Mouse (Mus musculus) limb, embryonic 14.5 days (tissue): ENCODE data around the gene Ly9. TPM values are rescaled to one million over a fixed set of nuclear protein-coding genes. Genes with fewer than 3 reads are reported as not detected.

Experiments
- ATAC-seq: fragments of 200-750 bp; cut with Nextera tagmentation; 2 replicates; pipeline ENCODE4 v1.8.0; 2017; ENCODE audit warnings: low read depth, moderate number of reproducible peaks, moderate TSS enrichment; ENCODE audit not compliant: low FRiP score
- DNase-seq: peaks from one replicate; pipeline ENCODE4 v3.0.0-alpha.2; 2015; ENCODE audit warnings: low spot score
- H3K27ac ChIP-seq: fragments of 300-500 bp; sonication (generic); replicated peaks from 2 replicates; pipeline ENCODE4 v1.5.1; 2014; ENCODE audit warnings: low read depth, mild to moderate bottlenecking, low read length, moderate library complexity, mixed read lengths
- H3K27me3 ChIP-seq: fragments of 300-500 bp; sonication (generic); 2 replicates; pipeline ENCODE4 v1.6.1; 2014; ENCODE audit warnings: low read length, mixed read lengths; ENCODE audit not compliant: control insufficient read depth, insufficient read depth
- H3K36me3 ChIP-seq: fragments of 300-500 bp; sonication (generic); 2 replicates; pipeline ENCODE4 v1.6.1; 2014; ENCODE audit warnings: mild to moderate bottlenecking, low read length, moderate library complexity, mixed read lengths; ENCODE audit not compliant: control insufficient read depth, insufficient read depth
- H3K4me1 ChIP-seq: fragments of 300-500 bp; sonication (generic); 2 replicates; pipeline ENCODE4 v1.6.1; 2014; ENCODE audit warnings: antibody characterized with exemption, low read length, mixed read lengths; ENCODE audit not compliant: control insufficient read depth, insufficient read depth
- H3K4me2 ChIP-seq: fragments of 300-500 bp; sonication (generic); replicated peaks from 2 replicates; pipeline ENCODE4 v1.6.1; 2014; ENCODE audit warnings: low read depth, mild to moderate bottlenecking, low read length, moderate library complexity; ENCODE audit not compliant: severe bottlenecking
- H3K4me3 ChIP-seq: fragments of 300-500 bp; sonication (generic); replicated peaks from 2 replicates; pipeline ENCODE4 v1.5.1; 2014; ENCODE audit warnings: low read length
- H3K9ac ChIP-seq: fragments of 300-500 bp; sonication (generic); 2 replicates; pipeline ENCODE4 v1.6.1; 2014; ENCODE audit warnings: mild to moderate bottlenecking, low read depth, low read length, moderate library complexity; ENCODE audit not compliant: severe bottlenecking
- H3K9me3 ChIP-seq: fragments of 300-500 bp; sonication (generic); 2 replicates; pipeline ENCODE4 v1.6.1; 2016; ENCODE audit warnings: low read length; ENCODE audit not compliant: control insufficient read depth
- POLR2A ChIP-seq: fragments of 200-500 bp; IDR thresholded peaks from 2 replicates; pipeline ENCODE4 v1.8.0; 2012; ENCODE audit warnings: inconsistent platforms, mild to moderate bottlenecking, moderate library complexity, borderline replicate concordance; ENCODE audit not compliant: insufficient read depth, insufficient read length; ENCODE audit errors: extremely low read depth
- WGBS: fragments of 180-500 bp; shearing (Covaris S2); extraction: QIAGEN DNeasy Blood & Tissue Kit; methylation state at CpG from one replicate; pipeline ENCODE4 v1.1.7; 2014; 5-methylcytosine and 5-hydroxymethylcytosine counted together
- polyA plus RNA-seq, 2 experiments: library from polyadenylated mRNA; depleted of rRNA in 1 of 2; stranded (reverse) in 1 of 2; unstranded in 1 of 2; fragments of >200 nt; fragmentation: Nextera tagmentation in 1 of 2; extraction: Ambion mirVana in 1 of 2; gene quantifications; 2 replicates each; pipeline versions ENCODE4 v1.2.1 to v1.2.3; 2012 to 2014

Ly9 gene
- polyA plus RNA-seq, 2 experiments: 0.12 to 0.82 TPM

DNA sequence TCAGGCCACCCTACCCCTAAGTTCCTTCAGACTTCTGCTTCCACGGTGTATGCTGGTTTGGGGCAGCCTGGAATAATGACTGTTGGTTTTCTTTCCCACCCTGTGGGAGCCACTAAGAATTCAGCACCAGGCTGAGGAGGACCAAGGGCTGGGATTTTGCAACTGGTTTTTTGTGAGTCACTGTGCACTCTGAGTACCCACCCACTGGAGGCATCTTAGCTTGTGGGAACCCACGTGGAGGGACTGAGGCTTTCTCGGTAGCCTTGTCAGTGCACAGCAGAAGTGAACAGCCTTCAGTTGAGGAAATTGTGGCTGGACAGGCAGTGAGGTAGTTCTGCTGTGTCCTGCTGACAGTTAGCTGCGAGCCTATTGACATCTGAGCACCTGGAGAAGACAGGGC lies 48.3 kb downstream of the Ly9 start, which contains the start of gene Cd244a:
Gene Cd244a (plus strand): TSS at position 296 of the 400 bp plus-strand sequence.
- H3K4me3 ChIP-seq: no peak within 1 kb of the TSS
- TF ChIP-seq POLR2A: no peak
- no peak for ATAC-seq
- 79% methylated on average over 4 of the region's 4 CpGs for WGBS
- DNase-seq: no peak
- H3K4me1 ChIP-seq: no peaks in the 10 kb centered on the region
- no peak within 1 kb of the TSS for H3K27ac ChIP-seq
- H3K4me2 ChIP-seq: no peak within 1 kb of the TSS
- H3K9me3 ChIP-seq: no peaks in the 10 kb centered on the region
- no peaks in the 10 kb centered on the region for H3K27me3 ChIP-seq
- H3K9ac ChIP-seq: no peak within 1 kb of the TSS
- H3K36me3 ChIP-seq: no peaks in the 10 kb centered on the region

DNA sequence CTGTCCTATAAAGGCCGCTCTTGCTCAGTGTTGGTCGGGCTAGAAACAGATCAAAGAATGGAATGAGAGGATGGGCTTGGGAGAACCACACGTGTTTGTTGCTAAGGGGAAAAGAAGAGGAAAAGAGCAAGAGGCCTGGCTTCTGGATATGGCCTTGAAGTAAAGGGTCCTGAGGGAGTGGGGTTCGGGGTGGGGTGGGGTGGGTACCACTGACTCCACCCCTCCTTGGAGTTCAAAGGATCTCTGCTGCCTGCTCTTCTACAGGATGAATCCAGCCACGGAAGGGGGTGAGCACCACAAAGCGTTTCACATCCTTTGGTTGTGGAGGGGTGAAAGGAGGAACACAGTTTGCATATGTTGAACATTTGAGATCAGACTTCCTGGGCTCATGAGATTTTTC lies 48.8 kb downstream of the Ly9 start:
- WGBS: 68% methylated on average over 6 of the region's 6 CpGs

DNA sequence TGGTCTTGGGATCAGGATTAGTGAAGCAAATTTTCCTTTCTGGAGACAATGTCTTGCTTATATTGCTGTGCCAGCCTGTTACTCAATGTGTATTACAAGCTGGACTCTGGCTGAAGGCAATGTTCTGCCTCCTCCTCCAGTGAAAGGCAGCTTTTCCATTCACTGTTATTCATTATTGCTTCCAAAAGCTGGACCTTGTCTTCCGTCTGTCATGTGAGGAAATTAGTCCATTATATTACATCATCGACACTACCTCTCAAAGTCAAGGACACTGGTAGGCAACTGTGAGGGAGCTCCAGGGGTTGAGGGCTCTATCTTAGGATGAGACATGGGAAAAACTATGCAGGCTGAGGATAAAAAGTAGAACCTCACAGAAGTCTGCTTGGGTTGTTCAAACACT lies 50.8 kb downstream of the Ly9 start:
- no peak overlapping the region for H3K4me2 ChIP-seq
- ATAC-seq (no peak), DNase-seq (no peak)
- no peak overlapping the region for H3K4me3 ChIP-seq
- no peak overlapping the region for H3K27ac ChIP-seq
- H3K36me3 ChIP-seq: no peaks in the 10 kb centered on the region
- no peaks in the 10 kb centered on the region for H3K9me3 ChIP-seq
- no peak overlapping the region for H3K9ac ChIP-seq
- WGBS: 90% methylated on average over 2 of the region's 2 CpGs
- H3K27me3 ChIP-seq: no peaks in the 10 kb centered on the region
- no peak for TF ChIP-seq POLR2A
- H3K4me1 ChIP-seq: no peaks in the 10 kb centered on the region

More for the DNA sequence above, 48.8 kb downstream of the Ly9 start:
- Histone ChIP-seq H3K9ac (no peak overlapping the region), H3K27ac (no peak overlapping the region), H3K4me1 (no peaks in the 10 kb centered on the region), H3K4me2 (no peak overlapping the region), H3K27me3 (no peaks in the 10 kb centered on the region), H3K4me3 (no peak overlapping the region), H3K9me3 (no peaks in the 10 kb centered on the region), H3K36me3 (no peaks in the 10 kb centered on the region)
- no peak for ATAC-seq
- TF ChIP-seq POLR2A: no peak
- no peak for DNase-seq

DNA sequence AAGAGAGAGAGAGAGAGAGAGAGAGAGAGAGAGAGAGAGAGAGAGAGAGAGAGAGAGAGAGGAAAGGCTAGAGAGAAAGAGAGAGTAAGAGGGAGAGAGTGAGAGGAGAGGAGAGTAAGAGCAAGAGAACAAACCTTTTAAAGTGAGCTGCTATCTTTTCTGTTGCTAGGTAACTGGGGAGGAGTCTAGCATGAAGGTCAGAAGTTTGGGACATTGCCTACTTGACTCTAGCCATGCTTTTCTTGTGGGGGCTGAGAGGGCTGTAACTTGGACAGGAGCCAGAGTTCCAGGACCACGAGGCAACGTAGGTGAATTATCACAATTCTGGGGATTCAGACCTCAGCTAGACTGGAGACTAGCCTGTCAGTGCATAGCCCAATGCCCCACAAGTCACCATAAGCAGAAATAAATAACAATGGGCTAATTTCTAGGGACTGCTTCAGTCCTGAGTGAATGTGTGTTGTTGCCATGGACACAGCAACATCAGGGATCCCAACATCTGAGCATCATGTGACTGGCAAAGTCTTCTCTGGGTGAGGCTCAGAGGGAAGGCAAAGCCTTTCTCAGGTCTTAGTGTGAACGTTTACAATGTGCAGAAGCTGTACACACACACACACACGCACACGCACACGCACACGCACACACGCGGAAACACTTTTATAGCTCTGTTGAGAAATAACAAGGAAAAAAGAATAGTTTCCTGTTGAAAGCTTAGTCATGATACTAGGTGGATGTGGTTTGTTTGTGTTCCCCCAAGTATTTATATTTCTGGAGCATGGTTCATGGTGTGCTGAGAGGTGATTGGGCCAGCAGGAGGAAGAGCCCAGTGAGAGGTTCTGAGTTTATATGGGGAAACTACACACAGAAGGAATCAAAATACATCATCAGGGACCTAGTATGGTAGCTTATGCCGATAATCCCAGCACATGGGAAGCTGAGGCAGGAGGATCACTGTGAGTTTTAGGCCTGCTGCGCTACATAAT lies 53.6 kb downstream of the Ly9 start:
- H3K4me1 ChIP-seq: no peaks in the 10 kb centered on the region
- no peaks in the 10 kb centered on the region for H3K27me3 ChIP-seq
- no peak for TF ChIP-seq POLR2A
- H3K36me3 ChIP-seq: no peaks in the 10 kb centered on the region
- H3K9me3 ChIP-seq: no peaks in the 10 kb centered on the region
- H3K27ac ChIP-seq: no peak overlapping the region
- H3K9ac ChIP-seq: no peak overlapping the region
- DNase-seq (no peak), ATAC-seq (no peak)
- WGBS: 76% methylated on average over 11 of the region's 11 CpGs
- no peak overlapping the region for H3K4me2 ChIP-seq
- no peak overlapping the region for H3K4me3 ChIP-seq

DNA sequence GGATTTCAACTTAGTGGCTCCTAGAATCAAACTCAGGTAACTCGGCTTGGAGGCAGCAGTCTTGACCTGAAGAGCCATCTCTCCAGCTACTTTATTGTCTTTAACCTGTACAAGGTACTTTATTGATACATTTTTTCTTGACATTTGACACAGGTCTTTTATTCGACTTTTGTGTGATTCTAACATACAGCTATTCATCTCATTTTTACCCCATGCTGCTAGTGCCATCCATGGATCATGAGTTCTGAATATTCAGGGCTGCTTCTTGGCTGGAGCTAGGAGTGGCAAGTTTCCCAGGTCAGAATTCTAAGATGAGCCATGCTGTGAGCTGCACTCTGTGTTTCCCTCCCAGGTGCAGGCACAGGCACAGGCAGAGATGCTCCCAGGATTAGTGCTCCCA lies 55.0 kb downstream of the Ly9 start:
- Histone ChIP-seq H3K4me1 (no peaks in the 10 kb centered on the region), H3K36me3 (no peaks in the 10 kb centered on the region), H3K27ac (no peak overlapping the region), H3K4me3 (no peak overlapping the region), H3K4me2 (no peak overlapping the region), H3K9ac (no peak overlapping the region), H3K27me3 (no peaks in the 10 kb centered on the region), H3K9me3 (no peaks in the 10 kb centered on the region)
- ATAC-seq: no peak
- no peak for DNase-seq
- TF ChIP-seq POLR2A: no peak
- WGBS: 75% methylated on average over 2 of the region's 2 CpGs
